Mouse (Mus musculus): ENCODE data around the gene Itgb2.

Gene Itgb2

DNA sequence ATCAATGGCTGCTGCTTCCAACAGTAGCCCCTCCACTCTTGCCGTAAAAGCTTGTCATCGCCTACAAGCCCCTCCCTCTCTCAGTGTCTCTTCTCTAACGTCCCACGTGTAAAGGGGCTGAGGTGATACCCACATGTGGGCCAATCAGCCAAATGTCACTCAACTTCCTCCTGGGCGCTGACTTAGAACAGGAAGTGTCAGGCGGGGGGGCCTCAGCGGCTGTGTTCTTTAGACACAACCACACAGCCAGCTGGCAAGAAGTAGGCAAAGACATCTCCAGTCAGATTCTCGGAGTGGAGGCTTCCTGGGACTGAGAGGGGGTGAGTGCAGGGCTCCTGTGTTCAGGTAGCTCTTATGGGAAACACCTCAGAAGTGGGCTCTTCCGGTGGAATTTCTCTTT is at the start of gene Itgb2:
TSS of gene Itgb2 (plus strand) at position 113 of the 400 bp plus-strand sequence.
- ChIA-PET POLR2A (interaction anchor here in 2 of 4 experiments (0.6 to 1.8 kb wide), 3 partner anchors 10 to 338 kb away, joined by 3 to 5 read pairs (median 4); no protein-coding TSS in a partner anchor), CTCF (interaction anchor here in 3 of 4 experiments (0.5 to 1.7 kb wide), 5 partner anchors 13 to 37 kb away, joined by 3 to 5 read pairs (median 4); no protein-coding TSS in a partner anchor)

DNA sequence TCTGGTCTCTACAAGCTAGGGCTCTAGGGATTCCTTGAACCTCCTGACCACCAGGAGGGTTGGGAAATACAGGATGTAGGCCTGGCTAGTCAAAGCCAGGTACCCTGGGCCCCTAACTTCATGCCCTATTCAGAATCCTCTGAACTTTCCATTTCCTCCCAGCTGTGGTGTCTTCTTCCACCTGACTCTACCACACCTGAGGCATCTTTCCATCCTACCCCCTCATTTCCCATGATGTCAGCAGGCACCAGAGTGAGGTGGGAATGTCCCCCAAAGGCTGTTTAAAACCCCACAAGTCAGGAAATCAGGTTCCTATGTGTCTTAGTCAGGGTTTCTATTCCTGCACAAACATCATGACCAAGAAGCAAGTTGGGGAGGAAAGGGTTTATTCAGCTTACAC is 48.2 kb upstream of the Itgb2 start:
- ChIA-PET POLR2A (interaction anchor here in 1 of 4 experiments (1.5 kb wide), 1 partner anchor 16 kb away, joined by 5 read pairs; no protein-coding TSS in a partner anchor), CTCF (interaction anchor here in 1 of 4 experiments (0.5 kb wide), 1 partner anchor 180 kb away, joined by 3 read pairs; no protein-coding TSS in a partner anchor)

DNA sequence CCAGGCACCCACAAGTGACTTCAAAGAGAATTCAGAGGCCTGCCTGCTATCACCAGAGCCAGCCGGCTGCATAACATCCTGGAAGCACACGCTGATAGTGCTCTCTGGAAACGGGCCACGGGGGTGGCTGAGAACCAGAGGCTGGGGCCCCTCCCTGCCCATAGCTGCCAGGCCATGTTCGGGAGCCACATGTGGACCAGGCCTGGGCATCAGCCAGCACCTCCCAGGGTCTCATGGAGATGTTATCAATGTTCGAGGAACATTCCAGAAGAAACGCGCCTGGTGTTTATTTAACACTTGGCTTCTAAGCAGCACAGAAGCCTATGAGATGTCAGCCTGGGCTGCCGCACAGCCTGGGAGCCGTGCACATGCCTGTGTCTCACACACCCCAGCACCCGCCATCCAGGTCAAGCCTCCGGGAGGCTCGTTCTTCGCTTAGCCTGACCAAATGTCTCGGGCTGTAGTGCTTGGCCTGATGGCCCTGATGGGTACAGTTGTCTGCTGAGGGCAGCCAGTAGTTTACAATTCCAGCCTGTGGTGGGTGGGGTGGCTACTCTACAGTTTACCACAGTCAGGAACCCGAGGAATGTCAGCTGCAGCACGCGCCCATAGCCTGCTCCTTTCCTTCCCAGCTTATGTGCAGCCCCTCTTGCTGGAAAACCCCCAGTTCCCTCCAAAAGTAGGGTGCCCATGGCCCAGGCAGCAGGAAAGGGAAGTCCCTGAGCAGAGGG is 45.7 kb upstream of the Itgb2 start:
- ChIA-PET CTCF (no interaction called here), POLR2A (interaction anchor here in 2 of 4 experiments (1.5 to 1.7 kb wide), 2 partner anchors 10 to 13 kb away, joined by 5 to 7 read pairs; no protein-coding TSS in a partner anchor)

DNA sequence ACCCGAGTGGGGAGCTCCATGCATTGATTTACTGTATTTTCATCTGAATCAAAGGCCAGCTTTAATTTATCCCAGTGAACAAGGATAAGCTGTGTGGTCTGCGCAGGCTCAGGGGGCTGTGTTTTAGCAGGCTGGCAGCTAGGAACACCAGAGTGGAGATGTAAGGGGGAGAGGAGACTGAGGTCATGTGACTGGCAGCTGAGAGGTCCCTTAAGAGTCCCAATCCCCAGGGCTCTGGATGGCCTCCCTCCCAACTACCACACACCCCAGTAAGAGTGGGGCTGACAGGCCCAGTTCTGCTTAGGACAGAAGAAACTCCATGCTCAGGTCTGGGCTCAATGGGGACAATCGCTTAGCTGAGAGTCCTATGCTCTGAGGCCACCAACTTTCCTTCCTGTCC is 44.3 kb upstream of the Itgb2 start:
- ChIA-PET POLR2A (interaction anchor here in 1 of 4 experiments (0.7 kb wide), 1 partner anchor 121 kb away, joined by 3 read pairs; no protein-coding TSS in a partner anchor), CTCF (interaction anchor here in 1 of 4 experiments (0.6 to 1.0 kb wide), 2 partner anchors 105 to 132 kb away, joined by 3 read pairs; no protein-coding TSS in a partner anchor)

GRCm38 (mm10) chr10:77488168-77488567 is 41.9 kb upstream of the Itgb2 start:
- ChIA-PET POLR2A (no interaction called here), CTCF (interaction anchor here in 2 of 4 experiments (0.5 to 1.1 kb wide), 2 partner anchors 40 to 206 kb away, joined by 3 to 4 read pairs; no protein-coding TSS in a partner anchor)

DNA sequence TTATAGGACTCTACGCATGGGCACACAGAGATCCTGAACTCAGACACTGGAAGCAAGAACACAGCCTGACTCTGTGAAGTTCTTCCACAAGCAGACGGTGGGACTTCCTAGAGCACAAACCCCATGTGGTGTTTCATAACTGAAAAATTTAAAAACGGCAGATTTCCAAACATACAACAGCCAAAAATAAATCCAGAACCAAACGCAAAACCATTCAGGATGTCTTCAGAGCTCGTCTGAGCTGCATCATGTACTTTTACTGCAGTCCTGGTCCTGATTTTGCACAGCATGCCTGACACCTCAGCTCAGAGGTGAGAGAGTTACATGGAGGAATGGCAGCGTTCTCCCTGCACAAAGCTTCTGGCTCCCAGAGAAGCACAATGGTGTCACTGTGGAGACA is 38.5 kb upstream of the Itgb2 start:
- ChIA-PET CTCF (interaction anchor here in 1 of 4 experiments (1.0 kb wide), 1 partner anchor 18 kb away, joined by 4 read pairs; no protein-coding TSS in a partner anchor), POLR2A (no interaction called here)

- ChIA-PET CTCF (interaction anchor here in 3 of 4 experiments (0.5 to 1.4 kb wide), 4 partner anchors 16 to 367 kb away, joined by 3 to 5 read pairs (median 4); no protein-coding TSS in a partner anchor), POLR2A (no interaction called here)
Observed at GRCm38 (mm10) chr10:77492885-77493284, 37.2 kb upstream of the Itgb2 start.

DNA sequence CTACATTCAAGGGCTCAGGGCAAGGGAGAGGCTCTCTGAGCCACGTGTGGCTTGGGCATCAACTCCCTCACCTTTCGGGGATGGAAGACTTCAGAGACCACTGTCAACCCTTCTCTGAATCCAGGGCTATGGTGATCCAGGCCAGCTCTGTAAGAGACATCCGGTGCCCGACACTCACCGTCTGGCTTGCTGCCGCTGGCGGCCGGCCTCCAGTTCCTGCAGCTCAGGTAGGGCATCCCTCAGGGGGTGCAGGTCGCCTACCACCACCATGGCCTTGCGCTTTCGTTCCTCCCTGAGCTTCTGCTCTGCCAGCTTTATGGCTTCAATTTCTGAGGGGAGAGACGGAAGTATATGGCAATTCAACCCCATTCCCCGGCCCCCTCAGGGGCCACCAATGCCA is 32.9 kb upstream of the Itgb2 start:
- CTCF ChIA-PET: interaction anchor here in 1 of 4 experiments (0.5 kb wide), 1 partner anchor 20 kb away, joined by 3 read pairs; no protein-coding TSS in a partner anchor
- POLR2A ChIA-PET: interaction anchor here in 2 of 4 experiments (0.6 to 1.3 kb wide), 3 partner anchors 10 to 110 kb away, joined by 3 to 5 read pairs (median 3); no protein-coding TSS in a partner anchor

DNA sequence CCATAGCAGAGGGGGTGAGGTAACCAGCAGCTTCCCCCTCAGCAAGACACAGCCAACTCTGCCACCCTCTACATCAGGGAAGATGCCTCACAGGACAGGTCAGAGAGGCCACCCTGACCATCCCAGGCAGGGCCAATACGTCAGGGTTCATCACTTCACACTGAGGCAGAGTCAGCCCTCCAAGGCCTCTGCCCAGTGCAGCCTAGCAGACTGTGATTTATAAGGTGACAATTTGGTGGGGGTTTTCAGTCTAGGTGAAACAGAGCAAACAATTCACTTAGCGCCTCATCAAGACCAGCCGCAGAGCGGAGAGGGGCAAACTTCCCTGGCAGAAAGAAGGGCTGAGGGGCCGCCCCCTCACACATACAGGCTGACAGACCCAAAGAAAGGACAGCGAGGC is 31.8 kb upstream of the Itgb2 start:
- ChIA-PET CTCF (interaction anchor here in 1 of 4 experiments (0.7 kb wide), 1 partner anchor 29 kb away, joined by 3 read pairs; no protein-coding TSS in a partner anchor), POLR2A (no interaction called here)

DNA sequence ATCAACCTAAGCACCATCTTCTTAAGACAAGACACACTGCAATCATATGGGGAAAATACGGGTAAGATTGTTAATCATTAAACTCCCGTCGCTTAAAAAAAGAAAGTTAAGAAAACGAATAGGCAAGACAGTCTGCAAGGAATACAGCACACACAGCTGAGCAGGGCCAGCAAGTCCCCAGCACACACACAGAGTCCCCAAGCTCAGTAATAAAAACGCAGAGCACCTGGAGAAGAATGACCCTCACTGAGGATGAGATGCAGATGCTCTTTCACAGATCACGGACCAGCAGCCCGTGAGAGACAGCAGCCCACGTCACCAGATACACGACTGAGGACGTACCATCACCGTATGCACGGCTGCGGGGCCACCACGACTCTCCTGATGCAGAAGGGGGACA is 29.4 kb upstream of the Itgb2 start:
- POLR2A ChIA-PET: interaction anchor here in 1 of 4 experiments (0.6 kb wide), 1 partner anchor 884 kb away, joined by 4 read pairs; no protein-coding TSS in a partner anchor
- CTCF ChIA-PET: no interaction called here

GRCm38 (mm10) chr10:77502967-77503922 is 26.8 kb upstream of the Itgb2 start:
- POLR2A ChIA-PET: interaction anchor here in 3 of 4 experiments (0.6 to 1.4 kb wide), 4 partner anchors 79 to 507 kb away, joined by 3 to 5 read pairs (median 4); partner anchors contain the start of genes Pfkl (in 1 of the 3), Pofut2 (in 1 of the 3) and Pttg1ip (in 1 of the 3)
- CTCF ChIA-PET: interaction anchor here (0.5 to 1.4 kb wide), 10 partner anchors 14 to 372 kb away, joined by 3 to 8 read pairs (median 3); no protein-coding TSS in a partner anchor

DNA sequence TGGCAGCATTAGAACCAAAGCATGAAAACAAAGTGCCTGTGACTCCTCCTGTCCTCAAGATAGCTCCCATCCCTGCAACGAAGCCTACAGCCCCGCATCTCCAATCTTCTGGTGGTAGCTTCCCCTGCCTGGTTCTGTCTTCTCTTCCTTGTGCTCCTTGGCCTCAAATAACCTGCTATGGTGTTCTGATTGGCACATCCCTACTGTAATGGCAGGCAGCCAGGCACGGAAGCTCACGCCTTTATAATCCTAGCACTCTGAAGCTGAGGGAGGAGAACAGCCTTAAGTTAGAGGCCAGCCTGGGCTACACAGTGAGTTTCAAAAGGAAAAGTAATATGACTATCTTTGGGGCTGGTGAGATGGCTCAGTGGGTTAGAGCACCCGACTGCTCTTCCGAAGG is 25.9 kb upstream of the Itgb2 start:
- ChIA-PET CTCF (interaction anchor here in 2 of 4 experiments (0.9 to 1.3 kb wide), 3 partner anchors 13 to 151 kb away, joined by 3 to 8 read pairs (median 4); no protein-coding TSS in a partner anchor), POLR2A (interaction anchor here in 3 of 4 experiments (1.1 to 1.4 kb wide), 3 partner anchors 78 to 506 kb away, joined by 3 to 5 read pairs (median 4); partner anchors contain the start of genes Pfkl (in 1 of the 3), Pofut2 (in 1 of the 3) and Pttg1ip (in 1 of the 3))

DNA sequence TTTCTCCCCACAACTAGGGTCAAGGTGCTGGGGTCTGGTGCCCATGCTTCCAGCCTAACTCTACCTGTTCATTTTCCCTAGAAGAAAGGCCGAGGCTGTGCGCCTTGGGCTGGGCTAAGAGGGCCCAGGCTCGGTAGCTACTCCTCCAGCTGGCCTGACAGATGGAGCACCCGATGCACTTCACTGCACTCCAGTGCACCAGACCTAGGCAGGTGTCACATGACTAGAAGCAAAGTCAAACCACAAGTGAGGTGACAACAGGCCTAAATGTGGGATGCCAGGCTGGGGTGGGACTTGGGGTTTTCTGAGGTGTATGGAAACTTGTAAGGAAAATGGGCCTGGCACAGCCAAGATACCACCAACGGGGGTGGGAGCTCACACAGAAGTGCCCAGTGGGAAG is 23.5 kb upstream of the Itgb2 start:
- ChIA-PET CTCF (interaction anchor here in 3 of 4 experiments (0.5 to 2.2 kb wide), 6 partner anchors 11 to 931 kb away, joined by 3 to 6 read pairs (median 4); partner anchors contain the start of gene Ftcd (in 1 of the 3)), POLR2A (interaction anchor here in 2 of 4 experiments (1.1 to 1.2 kb wide), 2 partner anchors 9 to 10 kb away, joined by 3 read pairs; no protein-coding TSS in a partner anchor)

- ChIA-PET CTCF (interaction anchor here in 3 of 4 experiments (0.8 to 2.2 kb wide), 6 partner anchors 10 to 236 kb away, joined by 3 to 6 read pairs (median 3); no protein-coding TSS in a partner anchor), POLR2A (interaction anchor here in 2 of 4 experiments (1.1 to 1.2 kb wide), 2 partner anchors 10 to 11 kb away, joined by 3 read pairs; no protein-coding TSS in a partner anchor)
Observed at GRCm38 (mm10) chr10:77506961-77507577, 23.0 kb upstream of the Itgb2 start.

- ChIA-PET POLR2A (no interaction called here), CTCF (interaction anchor here in 2 of 4 experiments (0.9 to 2.2 kb wide), 4 partner anchors 9 to 237 kb away, joined by 3 to 5 read pairs (median 3); no protein-coding TSS in a partner anchor)
Observed at GRCm38 (mm10) chr10:77507779-77508178, 22.3 kb upstream of the Itgb2 start.

DNA sequence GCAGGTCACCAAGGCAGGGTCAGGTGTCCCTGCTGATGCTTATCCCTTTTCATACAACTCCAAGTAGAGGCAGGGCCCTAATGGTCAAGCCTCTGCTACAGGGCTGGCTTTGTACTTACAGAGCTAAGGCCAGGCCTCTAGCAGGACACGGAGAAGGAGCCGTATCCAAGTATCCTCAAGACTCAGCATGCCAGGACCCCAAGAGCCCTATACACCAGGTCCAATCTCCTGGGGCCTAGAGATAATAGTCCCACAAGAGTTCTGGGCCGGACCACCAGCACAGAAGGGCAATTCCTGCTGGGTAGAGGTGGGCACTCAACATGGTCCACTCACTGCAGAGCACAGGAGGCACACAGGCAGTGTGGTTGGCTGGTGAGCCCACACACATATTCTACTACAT is 21.3 kb upstream of the Itgb2 start:
- ChIA-PET POLR2A (interaction anchor here in 1 of 4 experiments (1.3 kb wide), 1 partner anchor 14 kb away, joined by 4 read pairs; no protein-coding TSS in a partner anchor), CTCF (interaction anchor here (0.7 to 2.9 kb wide), 15 partner anchors 14 to 378 kb away, joined by 3 to 10 read pairs (median 4); partner anchors contain the start of gene Pttg1ip (in 1 of the 4))
